Mouse (Mus musculus) regulatory T cell (primary cell): ENCODE measurements around the gene Tmem160.

Experiments
- in situ Hi-C: fragments of 300-600 bp; cut with MboI, MseI; formaldehyde crosslinking; loops from one replicate; pipeline ENCODE4 v1.15.1; 2025; ENCODE audit warnings: high pct_unique_total_duplicates

Gene Tmem160

DNA sequence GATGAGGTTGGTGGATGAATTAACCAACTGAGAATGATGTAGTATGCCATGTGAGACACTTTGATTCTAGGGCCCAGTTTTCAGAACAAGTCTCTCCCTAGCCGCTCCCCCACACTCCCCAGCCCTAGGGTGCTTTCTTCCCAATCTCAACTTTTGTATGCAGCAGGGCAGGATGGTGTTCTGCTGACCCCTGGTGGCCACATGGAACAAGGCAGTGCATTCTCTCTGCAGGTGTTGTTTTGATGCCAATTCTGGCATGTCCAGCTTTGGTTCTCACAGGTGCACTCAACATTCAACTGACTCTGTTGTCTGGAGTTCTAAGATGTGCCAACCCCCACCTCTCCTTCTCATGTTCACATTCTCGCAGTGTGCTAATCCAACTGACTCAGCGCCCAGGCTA lies 39.2 kb downstream of the Tmem160 start:
- in situ Hi-C loops: no loop called here

DNA sequence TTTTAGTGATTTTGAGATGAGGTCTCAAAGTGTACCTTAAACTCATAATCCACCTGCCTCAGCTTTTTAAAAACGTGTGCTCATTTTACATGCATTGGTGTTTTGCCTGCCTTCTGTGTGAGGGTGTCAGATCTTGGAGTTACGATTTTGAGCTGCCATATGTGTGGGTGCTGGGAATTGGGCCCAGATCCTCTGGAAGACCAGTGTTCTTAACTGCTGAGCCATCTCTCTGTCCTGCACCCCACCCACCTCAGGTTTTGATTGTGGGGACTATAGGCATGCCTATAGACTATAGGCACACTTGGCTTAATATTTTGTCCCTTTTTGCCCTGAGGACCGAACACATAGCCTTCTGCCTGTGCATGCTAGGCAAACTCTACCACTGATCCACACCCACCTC lies 39.6 kb downstream of the Tmem160 start:
- in situ Hi-C loops: no loop called here

DNA sequence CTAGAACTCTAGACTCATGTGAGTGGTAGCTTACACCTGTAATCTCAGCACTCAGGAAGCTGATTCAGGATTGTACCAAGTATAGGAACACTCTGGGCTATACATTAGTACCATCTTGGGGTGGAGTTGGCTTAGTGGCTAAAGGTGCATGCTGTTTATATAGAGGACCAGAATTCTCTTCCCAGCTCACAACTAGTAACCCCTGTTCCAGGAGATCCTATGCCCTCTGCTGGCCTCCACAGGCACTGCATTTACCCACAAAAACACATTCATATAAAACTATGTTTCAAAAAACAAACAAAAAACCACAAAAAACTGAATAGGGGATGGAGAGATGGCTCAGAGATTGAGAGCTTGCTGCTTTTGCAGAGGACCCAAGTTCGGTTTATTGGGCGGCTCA lies 40.8 kb downstream of the Tmem160 start:
- in situ Hi-C loops: no loop called here

DNA sequence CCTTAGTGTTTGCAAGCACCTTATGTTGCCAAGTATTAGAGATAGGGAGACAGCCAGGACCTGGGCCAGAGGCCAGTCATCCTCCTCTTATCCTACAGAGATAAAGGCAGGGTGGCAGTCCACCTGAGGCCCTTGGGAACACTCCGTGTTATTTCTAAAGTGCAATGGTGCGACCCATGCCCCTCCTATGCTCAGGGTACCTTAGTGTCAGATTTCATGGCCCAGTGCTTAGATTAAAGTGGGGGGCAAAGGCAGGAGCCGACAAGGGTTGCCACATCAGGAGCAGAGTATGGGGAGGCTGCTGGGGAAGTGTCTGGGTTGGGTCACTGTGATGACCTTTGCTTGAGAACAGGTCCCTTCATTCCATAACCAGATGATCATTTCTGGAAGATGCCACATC lies 43.7 kb downstream of the Tmem160 start:
- in situ Hi-C loops: no loop called here

DNA sequence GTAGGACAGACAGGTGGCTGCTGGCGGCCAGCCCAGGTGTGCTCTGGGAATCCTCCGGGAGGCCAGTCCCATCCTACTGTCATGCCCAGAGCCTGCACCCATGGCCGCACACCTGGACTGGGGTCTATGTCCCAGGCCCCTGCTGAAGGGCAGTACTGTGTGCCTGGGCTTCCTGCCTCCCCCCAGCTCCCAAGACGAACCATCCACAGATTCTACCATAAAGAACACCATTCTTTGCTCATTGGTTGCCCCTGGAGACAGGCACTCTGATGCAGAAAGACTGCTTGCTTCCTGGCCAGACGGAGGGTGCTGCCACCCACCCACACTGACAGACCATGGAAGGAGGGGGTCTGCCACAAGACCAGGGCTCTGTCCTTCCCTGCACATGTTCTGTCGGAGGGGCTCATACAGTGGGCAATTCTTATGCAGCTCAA lies 47.1 kb downstream of the Tmem160 start:
- in situ Hi-C loops: loop anchor here (5.0 kb wide), 1 partner anchor 103 kb away; no protein-coding TSS in a partner anchor

DNA sequence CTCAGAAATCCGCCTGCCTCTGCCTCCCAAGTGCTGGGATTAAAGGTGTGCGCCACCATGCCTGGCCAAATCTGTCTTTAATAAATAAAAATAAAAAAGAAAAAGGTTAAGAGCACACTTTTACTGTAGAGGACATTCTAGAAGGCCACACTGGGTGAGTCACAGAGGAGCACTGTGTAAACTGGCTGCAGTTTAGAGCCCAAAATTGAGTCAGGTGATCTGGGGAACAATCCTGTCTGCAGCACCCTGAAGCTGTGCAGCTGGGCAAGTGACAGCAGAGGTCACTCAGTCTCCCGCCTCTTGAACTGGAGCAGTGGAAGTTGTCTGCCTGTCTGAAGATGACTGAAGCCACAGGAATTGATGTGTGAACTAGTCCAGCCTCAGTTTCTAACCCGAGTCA lies 49.0 kb downstream of the Tmem160 start:
- in situ Hi-C loops: loop anchor here (5.0 kb wide), 1 partner anchor 101 kb away; no protein-coding TSS in a partner anchor

DNA sequence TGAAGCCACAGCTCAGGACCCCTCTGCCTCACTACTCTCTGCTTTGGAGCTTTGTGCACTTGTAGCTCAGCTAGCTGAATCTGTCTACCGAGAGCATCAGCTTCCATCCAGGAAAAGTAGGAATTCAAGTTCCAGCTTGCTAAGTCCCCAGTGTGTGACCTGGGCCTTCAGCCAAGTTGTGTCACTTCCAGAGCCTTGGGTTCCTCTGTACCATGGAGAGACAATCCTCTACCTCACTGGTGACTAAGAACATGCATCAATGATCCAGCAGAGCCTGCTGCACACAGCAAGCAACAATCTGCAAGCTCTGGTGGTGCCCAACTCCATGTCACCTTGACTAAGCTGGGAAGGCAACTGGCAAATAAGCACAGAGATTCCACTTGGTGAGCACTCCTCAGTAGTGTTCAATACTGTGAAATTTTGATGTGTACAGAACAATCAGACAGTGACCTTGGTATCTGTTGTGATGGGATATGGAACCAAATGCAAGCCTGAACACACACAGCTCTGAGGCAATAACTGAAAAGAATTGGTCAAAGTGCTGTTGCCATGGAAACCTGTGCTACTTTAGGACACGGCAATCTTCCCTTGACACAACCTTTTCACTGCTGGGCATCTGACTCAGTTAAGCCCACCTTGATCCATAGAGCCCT lies 52.1 kb downstream of the Tmem160 start:
- in situ Hi-C loops: loop anchor here (5.0 kb wide), 1 partner anchor 98 kb away; no protein-coding TSS in a partner anchor
